Mouse (Mus musculus) liver, embryonic 16.5 days (tissue): ENCODE measurements around the gene Gm8267. TPM values are rescaled to one million over a fixed set of nuclear protein-coding genes. Genes with fewer than 3 reads are reported as not detected.
"Not testable (repeated sequence)": the region's sequence is repeated elsewhere in the genome, so short reads cannot be mapped to it uniquely, and the experiment has no call there.

Source experiments
- ATAC-seq: fragments of 200-750 bp; cut with Nextera tagmentation; 2 replicates; pipeline ENCODE4 v1.8.0; 2017; ENCODE audit warnings: low read depth, mild to moderate bottlenecking, moderate number of reproducible peaks, moderate library complexity
- H3K27ac ChIP-seq: fragments of 300-500 bp; sonication (generic); 2 replicates; pipeline ENCODE4 v1.5.1; 2014; ENCODE audit warnings: mild to moderate bottlenecking, low read length
- H3K27me3 ChIP-seq: fragments of 300-500 bp; sonication (generic); 2 replicates; pipeline ENCODE4 v1.6.1; 2014; ENCODE audit warnings: low read depth, low read length, mixed read lengths; ENCODE audit not compliant: control insufficient read depth, insufficient read depth
- H3K36me3 ChIP-seq: fragments of 300-500 bp; sonication (generic); 2 replicates; pipeline ENCODE4 v1.6.1; 2014; ENCODE audit warnings: mild to moderate bottlenecking; ENCODE audit not compliant: control insufficient read depth, insufficient read depth
- H3K4me1 ChIP-seq: fragments of 300-500 bp; sonication (generic); 2 replicates; pipeline ENCODE4 v1.6.1; 2014; ENCODE audit warnings: low read depth, low read length, mixed read lengths; ENCODE audit not compliant: control insufficient read depth
- H3K4me2 ChIP-seq: fragments of 300-500 bp; sonication (generic); 2 replicates; pipeline ENCODE4 v1.6.1; 2014; ENCODE audit warnings: low read depth, low read length, mixed read lengths
- H3K4me3 ChIP-seq: fragments of 300-500 bp; sonication (generic); 2 replicates; pipeline ENCODE4 v1.5.1; 2014; ENCODE audit warnings: low read depth, mild to moderate bottlenecking, low read length
- H3K9ac ChIP-seq: fragments of 300-500 bp; sonication (generic); 2 replicates; pipeline ENCODE4 v1.6.1; 2014; ENCODE audit warnings: low read depth, low read length
- H3K9me3 ChIP-seq: fragments of 300-500 bp; sonication (generic); replicated peaks from 2 replicates; pipeline ENCODE4 v1.6.1; 2016; ENCODE audit warnings: low read length; ENCODE audit not compliant: control insufficient read depth
- WGBS: fragments of 180-500 bp; shearing (Covaris S2); extraction: QIAGEN DNeasy Blood & Tissue Kit; methylation state at CpG from one replicate; pipeline ENCODE4 v1.1.7; 2014; ENCODE audit not compliant: insufficient replicate concordance; 5-methylcytosine and 5-hydroxymethylcytosine counted together
- polyA plus RNA-seq: library from polyadenylated mRNA; unstranded; fragments of >200 nt; fragmentation: Nextera tagmentation; extraction: Ambion mirVana; gene quantifications from 2 replicates; pipeline ENCODE4 v1.2.1, GENCODE M21; 2015

Gene Gm8267
- polyA plus RNA-seq, result not detected in 2 replicates

DNA sequence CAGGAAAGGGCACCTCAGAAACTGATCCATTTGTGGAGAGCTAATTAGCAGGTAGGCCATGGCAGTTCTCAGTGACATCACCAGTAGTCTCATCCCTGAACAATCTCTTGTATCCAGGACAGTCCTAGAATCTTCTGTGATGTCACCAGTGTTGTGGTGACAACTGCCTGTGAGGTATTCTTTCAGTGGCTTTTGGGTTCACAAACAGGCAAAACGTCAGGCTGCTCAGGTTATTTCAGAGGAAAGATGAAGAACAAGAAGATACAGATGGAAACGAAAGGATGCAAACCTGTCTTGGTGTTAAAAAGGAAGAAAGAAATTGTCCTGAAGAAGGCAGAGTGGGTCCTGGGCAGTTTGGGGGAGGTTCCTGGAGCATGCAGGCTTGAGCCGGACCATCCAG is at the start of gene Gm8267:
Gene Gm8267, minus strand, starts transcription at position 101 of the 400 bp plus-strand sequence.
- Histone ChIP-seq H3K27me3 (no peaks in the 10 kb centered on the region), H3K27ac (no peak within 1 kb of the TSS), H3K9me3 (no peaks in the 10 kb centered on the region), H3K4me2 (no peak within 1 kb of the TSS), H3K36me3 (no peaks in the 10 kb centered on the region), H3K4me1 (no peaks in the 10 kb centered on the region), H3K4me3 (no peak within 1 kb of the TSS), H3K9ac (no peak within 1 kb of the TSS)
- 54% methylated on average over 3 of the region's 3 CpGs for WGBS
- no peak for ATAC-seq

DNA sequence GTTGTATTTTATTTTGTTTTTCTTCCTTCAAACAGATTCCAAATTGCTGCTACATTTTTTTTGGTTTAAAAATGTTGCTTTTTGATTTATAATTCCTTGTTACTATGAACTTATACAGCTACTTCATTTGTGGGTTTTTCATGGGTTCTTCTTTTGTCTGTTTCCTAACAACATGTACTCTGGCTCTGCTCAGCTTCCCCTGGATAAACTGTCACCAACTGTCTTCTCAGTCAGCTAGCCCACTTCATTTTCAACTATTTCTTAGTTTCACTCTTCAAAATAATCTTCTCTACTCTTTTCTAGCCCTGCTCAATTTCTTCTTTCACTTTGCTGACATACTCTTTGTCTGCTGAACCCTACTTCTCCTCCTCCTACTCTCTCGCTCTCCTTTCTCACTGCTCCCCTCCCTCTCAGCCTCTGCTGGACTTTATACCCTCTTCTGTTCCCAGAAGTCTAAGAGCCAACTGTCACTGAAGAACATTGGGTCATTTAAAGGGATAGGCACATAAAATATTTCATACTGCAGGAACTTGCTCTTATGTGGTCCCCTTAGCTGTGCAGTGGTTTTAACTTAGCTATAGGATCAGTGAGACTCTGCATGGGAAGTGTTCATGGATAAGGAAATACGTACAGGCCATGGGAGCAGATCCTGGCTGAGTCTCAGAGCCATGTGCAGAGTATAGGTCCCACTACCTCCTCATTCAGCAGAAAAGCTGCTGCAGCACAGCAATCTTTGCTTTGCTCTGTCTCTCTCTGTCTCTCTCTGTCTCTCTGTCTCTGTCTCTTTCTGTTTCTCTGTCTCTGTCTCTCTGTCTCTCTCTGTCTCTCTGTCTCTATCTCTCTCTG is 39.6 kb upstream of the Gm8267 start:
- not testable (repeated sequence) for H3K4me1 ChIP-seq, H3K27ac ChIP-seq, H3K4me3 ChIP-seq, H3K4me2 ChIP-seq, ATAC-seq, H3K9ac ChIP-seq, H3K27me3 ChIP-seq, H3K9me3 ChIP-seq, H3K36me3 ChIP-seq
- WGBS, result 41% methylated on average over 2 of the region's 2 CpGs

DNA sequence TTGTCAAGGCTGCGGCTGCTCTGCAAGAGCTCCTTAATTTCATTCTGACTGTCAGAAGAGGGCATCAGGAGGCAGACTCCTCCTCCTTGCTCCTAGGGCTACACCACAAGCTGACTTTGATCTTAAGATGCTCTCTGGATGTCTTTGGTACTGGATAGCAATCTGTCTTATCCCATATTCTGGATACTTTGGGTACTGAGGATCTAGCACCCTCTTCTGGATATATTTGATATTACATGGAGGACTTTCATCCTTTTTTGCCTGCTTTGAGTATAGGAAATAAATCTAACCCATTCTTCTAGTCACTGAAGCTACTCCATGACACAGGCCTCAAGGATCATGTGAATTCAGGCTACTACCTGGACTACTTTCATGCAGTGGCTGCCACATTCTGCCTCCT is 7.4 kb downstream of the Gm8267 start:
- H3K36me3 ChIP-seq, H3K27me3 ChIP-seq, H3K4me2 ChIP-seq, ATAC-seq, H3K4me1 ChIP-seq, H3K9ac ChIP-seq, H3K4me3 ChIP-seq, H3K27ac ChIP-seq, H3K9me3 ChIP-seq: not testable (repeated sequence)
- 33% methylated on average over 1 of the region's 1 CpGs for WGBS

DNA sequence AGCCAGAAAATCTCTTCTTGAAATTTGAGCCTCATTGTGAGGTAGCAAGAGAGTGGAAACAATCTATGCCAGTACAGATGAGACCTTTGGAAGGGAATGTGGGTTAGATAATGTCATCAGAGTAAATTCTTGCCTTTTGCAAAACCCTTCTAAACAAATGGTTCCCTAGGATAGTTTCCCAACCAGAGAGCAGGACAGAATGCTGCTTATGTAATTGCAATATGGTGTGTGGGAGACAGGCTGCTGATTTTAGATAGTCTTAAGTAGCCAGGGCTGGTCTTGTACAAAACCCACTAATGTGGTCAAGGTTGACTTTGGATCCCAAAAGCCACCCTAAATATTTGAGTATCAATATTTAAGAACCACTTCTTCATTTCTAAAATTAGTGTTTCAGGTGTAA is 19.4 kb downstream of the Gm8267 start:
- ATAC-seq, result not testable (repeated sequence)

DNA sequence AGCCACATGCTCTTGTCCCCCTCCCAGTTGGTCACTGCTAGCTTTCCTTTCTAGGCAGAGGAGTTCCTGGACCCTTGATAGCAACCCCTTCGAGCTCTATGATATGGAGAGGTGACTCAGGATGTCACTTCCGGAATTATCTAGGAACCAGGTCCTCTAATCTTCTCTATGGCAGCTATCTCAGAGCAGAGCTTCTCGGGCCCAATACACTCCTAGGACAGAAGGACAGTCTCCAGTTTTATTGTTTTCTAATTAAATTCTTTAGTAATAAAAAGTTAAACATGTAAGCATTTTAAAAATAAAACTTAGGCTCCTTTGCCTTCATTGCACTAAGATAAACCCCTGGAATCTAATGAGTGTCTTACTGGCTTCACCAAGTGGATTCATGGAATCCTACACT is 43.8 kb downstream of the Gm8267 start, which contains the start of gene Gm8257:
Gene Gm8257, minus strand, starts transcription at position 101 of the 400 bp plus-strand sequence.
- H3K27ac ChIP-seq, H3K4me1 ChIP-seq, H3K4me3 ChIP-seq, ATAC-seq, H3K4me2 ChIP-seq, H3K36me3 ChIP-seq, H3K9me3 ChIP-seq, H3K9ac ChIP-seq, H3K27me3 ChIP-seq: not testable (repeated sequence)
- 48% methylated on average over 3 of the region's 3 CpGs for WGBS

More for the DNA sequence above, 19.4 kb downstream of the Gm8267 start:
- H3K9me3 ChIP-seq, H3K4me3 ChIP-seq, H3K9ac ChIP-seq, H3K27me3 ChIP-seq, H3K27ac ChIP-seq, H3K4me1 ChIP-seq, H3K4me2 ChIP-seq, H3K36me3 ChIP-seq: not testable (repeated sequence)

Other genes starting within 250 kb of the Gm8267 start
- gene Gm17093, start 232.1 kb downstream of the Gm8267 start, polyA plus RNA-seq, result not detected in 2 replicates
- gene Gm8247, start 167.2 kb downstream of the Gm8267 start, polyA plus RNA-seq, result not detected in 2 replicates
- gene Gm5624, start 122.4 kb downstream of the Gm8267 start, polyA plus RNA-seq, result not detected in 2 replicates
- not detected in 2 replicates for gene Gm8257, start 43.9 kb downstream of the Gm8267 start, polyA plus RNA-seq
- not detected in 2 replicates for gene Ptgdr, start 109.0 kb upstream of the Gm8267 start, polyA plus RNA-seq
- gene Ptger2, start 237.9 kb upstream of the Gm8267 start, polyA plus RNA-seq, result 0.58 and 0.64 TPM in 2 replicates